Mouse (Mus musculus) stomach, postnatal 0 days (tissue): ENCODE measurements around the gene Gm26727. TPM values are rescaled to one million over a fixed set of nuclear protein-coding genes. Genes with fewer than 3 reads are reported as not detected.
"Not testable (repeated sequence)": the region's sequence is repeated elsewhere in the genome, so short reads cannot be mapped to it uniquely, and the experiment has no call there.

Experiments used
- ATAC-seq: fragments of 200-750 bp; cut with Nextera tagmentation; 2 replicates; pipeline ENCODE4 v1.8.0; 2017; ENCODE audit not compliant: low FRiP score, low TSS enrichment
- DNase-seq: peaks from one replicate; pipeline ENCODE4 v3.0.0-alpha.2; 2016; ENCODE audit warnings: low spot score
- H3K27ac ChIP-seq: fragments of 300-500 bp; sonication (generic); replicated peaks from 2 replicates; pipeline ENCODE4 v1.5.1; 2014; ENCODE audit warnings: mild to moderate bottlenecking, control low read depth
- H3K27me3 ChIP-seq: fragments of 300-500 bp; sonication (generic); 2 replicates; pipeline ENCODE4 v1.6.1; 2014; ENCODE audit warnings: low read length; ENCODE audit not compliant: control insufficient read depth, insufficient read depth
- H3K36me3 ChIP-seq: fragments of 300-500 bp; sonication (generic); 2 replicates; pipeline ENCODE4 v1.6.1; 2014; ENCODE audit warnings: low read length, mixed read lengths; ENCODE audit not compliant: control insufficient read depth, insufficient read depth
- H3K4me1 ChIP-seq: fragments of 300-500 bp; sonication (generic); replicated peaks from 2 replicates; pipeline ENCODE4 v1.6.1; 2014; ENCODE audit warnings: antibody characterized with exemption; ENCODE audit not compliant: control insufficient read depth, insufficient read depth
- H3K4me2 ChIP-seq: fragments of 300-500 bp; sonication (generic); replicated peaks from 2 replicates; pipeline ENCODE4 v1.6.1; 2014; ENCODE audit warnings: low read depth, mild to moderate bottlenecking, control low read depth, moderate library complexity
- H3K4me3 ChIP-seq: fragments of 300-500 bp; sonication (generic); 2 replicates; pipeline ENCODE4 v1.5.1; 2014; ENCODE audit warnings: low read depth, low read length, control low read depth
- H3K9ac ChIP-seq: fragments of 300-500 bp; sonication (generic); 2 replicates; pipeline ENCODE4 v1.6.1; 2014; ENCODE audit warnings: mild to moderate bottlenecking, low read length, control low read depth, mixed read lengths
- H3K9me3 ChIP-seq: fragments of 300-500 bp; sonication (generic); 2 replicates; pipeline ENCODE4 v1.6.1; 2016; ENCODE audit warnings: low read length; ENCODE audit not compliant: control insufficient read depth
- CTCF ChIP-seq: IDR thresholded peaks from 2 replicates; pipeline ENCODE4 v1.5.1; 2016; ENCODE audit warnings: antibody characterized with exemption, low read depth, mild to moderate bottlenecking, moderate library complexity
- EP300 ChIP-seq: optimal IDR thresholded peaks from 2 replicates; pipeline ENCODE3; 2016; ENCODE audit warnings: antibody characterized with exemption
- WGBS: fragments of 180-500 bp; shearing (Covaris S2); extraction: QIAGEN DNeasy Blood & Tissue Kit; methylation state at CpG from one replicate; pipeline ENCODE4 v1.1.7; 2014; 5-methylcytosine and 5-hydroxymethylcytosine counted together
- polyA plus RNA-seq: library from polyadenylated mRNA; unstranded; fragments of >200 nt; fragmentation: Nextera tagmentation; extraction: Ambion mirVana; gene quantifications from 2 replicates; pipeline ENCODE4 v1.2.1, GENCODE M21; 2015

Gene Gm26727
- not detected in 2 replicates for polyA plus RNA-seq

- Histone ChIP-seq H3K27me3 (no peaks in the 10 kb centered on the region), H3K36me3 (no peaks in the 10 kb centered on the region), H3K9me3 (no peaks in the 10 kb centered on the region), H3K27ac (no peak within 1 kb of the TSS), H3K9ac (no peak within 1 kb of the TSS), H3K4me3 (no peak within 1 kb of the TSS), H3K4me2 (no peak within 1 kb of the TSS), H3K4me1 (no peaks in the 10 kb centered on the region)
- TF ChIP-seq CTCF (no peak), EP300 (no peak)
- 46% methylated on average over 2 of the region's 2 CpGs for WGBS
- no peak for ATAC-seq
- no peak for DNase-seq
These were observed at the start of gene Gm26727 for GRCm38 (mm10) chr2:67433081-67433480. Gene Gm26727, minus strand, starts transcription at chr2:67433181.

DNA sequence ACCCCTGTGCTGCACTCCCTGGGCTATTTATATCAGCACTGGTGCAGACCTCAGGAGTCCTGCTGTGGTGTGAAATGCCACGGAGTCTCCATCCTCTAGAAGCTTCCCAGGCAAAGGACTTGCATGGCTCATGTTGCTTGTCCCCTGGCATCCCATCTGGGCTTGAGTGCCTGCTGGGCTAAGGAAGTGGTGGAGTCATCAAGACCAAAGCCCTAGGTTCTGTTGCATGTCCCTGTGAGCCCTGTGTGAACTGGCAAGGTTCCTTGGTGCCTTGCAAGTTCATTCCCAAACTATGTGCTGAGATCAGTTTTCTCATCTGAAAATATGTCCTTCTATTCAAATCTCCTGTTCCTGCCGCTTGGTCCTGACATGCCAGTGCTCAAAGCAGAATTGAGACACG, 48.1 kb upstream of the Gm26727 start:
- no peak overlapping the region for H3K9ac ChIP-seq
- H3K36me3 ChIP-seq, result no peaks in the 10 kb centered on the region
- no peaks in the 10 kb centered on the region for H3K27me3 ChIP-seq
- WGBS, result 66% methylated on average over 3 of the region's 3 CpGs
- no peaks in the 10 kb centered on the region for H3K9me3 ChIP-seq
- no peak overlapping the region for H3K4me2 ChIP-seq
- TF ChIP-seq CTCF (no peak), EP300 (no peak)
- H3K4me1 ChIP-seq, result no peaks in the 10 kb centered on the region
- H3K4me3 ChIP-seq, result no peak overlapping the region
- DNase-seq (no peak), ATAC-seq (no peak)
- no peak overlapping the region for H3K27ac ChIP-seq

- no peak for TF ChIP-seq EP300
- TF ChIP-seq CTCF, result peak; percentile 80
- no peaks in the 10 kb centered on the region for H3K36me3 ChIP-seq
- no peaks in the 10 kb centered on the region for H3K27me3 ChIP-seq
- H3K27ac ChIP-seq, result no peak overlapping the region
- ATAC-seq (no peak), DNase-seq (peak; percentile 21)
- H3K4me3 ChIP-seq, result no peak overlapping the region
- 19% methylated on average over 6 of the region's 6 CpGs for WGBS
- no peak overlapping the region for H3K9ac ChIP-seq
- no peaks in the 10 kb centered on the region for H3K9me3 ChIP-seq
- H3K4me1 ChIP-seq, result no peaks in the 10 kb centered on the region
- no peak overlapping the region for H3K4me2 ChIP-seq
These were observed 44.8 kb upstream of the Gm26727 start for GRCm38 (mm10) chr2:67477753-67478152.

GRCm38 (mm10) chr2:67470030-67470429, 37.0 kb upstream of the Gm26727 start:
- not testable (repeated sequence) for H3K4me2 ChIP-seq, H3K27ac ChIP-seq, H3K9ac ChIP-seq, H3K4me1 ChIP-seq, ATAC-seq, H3K4me3 ChIP-seq, H3K9me3 ChIP-seq, H3K27me3 ChIP-seq, H3K36me3 ChIP-seq, DNase-seq
- 56% methylated on average over 5 of the region's 5 CpGs for WGBS

GRCm38 (mm10) chr2:67467036-67467435, 34.1 kb upstream of the Gm26727 start:
- TF ChIP-seq CTCF, result no peak
- no peak for TF ChIP-seq EP300
- ATAC-seq, result no peak

GRCm38 (mm10) chr2:67460857-67461256, 27.9 kb upstream of the Gm26727 start:
- Histone ChIP-seq H3K36me3 (no peaks in the 10 kb centered on the region), H3K4me3 (no peak overlapping the region), H3K9me3 (no peaks in the 10 kb centered on the region), H3K27ac (no peak overlapping the region), H3K4me1 (no peaks in the 10 kb centered on the region), H3K9ac (no peak overlapping the region), H3K4me2 (no peak overlapping the region), H3K27me3 (no peaks in the 10 kb centered on the region)
- no peak for DNase-seq
- no peak for TF ChIP-seq CTCF
- WGBS, result 83% methylated on average over 3 of the region's 3 CpGs
- no peak for ATAC-seq

More at GRCm38 (mm10) chr2:67467036-67467435, 34.1 kb upstream of the Gm26727 start:
- Histone ChIP-seq H3K4me2 (no peak overlapping the region), H3K27me3 (no peaks in the 10 kb centered on the region), H3K9me3 (no peaks in the 10 kb centered on the region), H3K4me1 (no peaks in the 10 kb centered on the region), H3K27ac (no peak overlapping the region), H3K4me3 (no peak overlapping the region), H3K36me3 (no peaks in the 10 kb centered on the region), H3K9ac (no peak overlapping the region)
- 86% methylated on average over 7 of the region's 7 CpGs for WGBS
- DNase-seq, result no peak
